Mouse (Mus musculus) midbrain, embryonic 15.5 days (tissue): Measurements from ENCODE around the gene Dhrs2. TPM values are rescaled to one million over a fixed set of nuclear protein-coding genes. Genes with fewer than 3 reads are reported as not detected.

Experiments
- ATAC-seq: fragments of 200-750 bp; cut with Nextera tagmentation; replicated peaks from 2 replicates; pipeline ENCODE4 v1.8.0; 2017; ENCODE audit warnings: moderate TSS enrichment
- H3K27ac ChIP-seq: fragments of 300-500 bp; sonication (generic); 2 replicates; pipeline ENCODE4 v1.5.1; 2015; ENCODE audit warnings: mild to moderate bottlenecking, inconsistent platforms
- H3K27me3 ChIP-seq: fragments of 300-500 bp; sonication (generic); replicated peaks from 2 replicates; pipeline ENCODE4 v1.6.1; 2015; ENCODE audit warnings: inconsistent platforms
- H3K36me3 ChIP-seq: fragments of 300-500 bp; sonication (generic); replicated peaks from 2 replicates; pipeline ENCODE4 v1.6.1; 2015; ENCODE audit warnings: inconsistent platforms
- H3K4me1 ChIP-seq: fragments of 300-500 bp; sonication (generic); 2 replicates; pipeline ENCODE4 v1.6.1; 2015; ENCODE audit warnings: inconsistent platforms
- H3K4me2 ChIP-seq: fragments of 300-500 bp; sonication (generic); 2 replicates; pipeline ENCODE4 v1.6.1; 2015; ENCODE audit warnings: inconsistent platforms, mild to moderate bottlenecking, moderate library complexity
- H3K4me3 ChIP-seq: fragments of 300-500 bp; sonication (generic); 2 replicates; pipeline ENCODE4 v1.5.1; 2015; ENCODE audit warnings: mild to moderate bottlenecking, inconsistent platforms
- H3K9ac ChIP-seq: fragments of 300-500 bp; sonication (generic); 2 replicates; pipeline ENCODE4 v1.6.1; 2015; ENCODE audit warnings: mild to moderate bottlenecking, inconsistent platforms
- H3K9me3 ChIP-seq: fragments of 300-500 bp; sonication (generic); 2 replicates; pipeline ENCODE4 v1.6.1; 2016; ENCODE audit warnings: inconsistent platforms
- WGBS: fragments of 180-500 bp; shearing (Covaris S2); methylation state at CpG from one replicate; pipeline ENCODE4 v1.1.7; 2015; ENCODE audit warnings: mixed read lengths; 5-methylcytosine and 5-hydroxymethylcytosine counted together
- polyA plus RNA-seq: library from polyadenylated mRNA; unstranded; fragments of >200 nt; fragmentation: Nextera tagmentation; extraction: Ambion mirVana; gene quantifications from 2 replicates; pipeline ENCODE4 v1.2.1, GENCODE M21; 2015

Gene Dhrs2
- polyA plus RNA-seq, 1 experiment from 2014 or later: 0.80 TPM

DNA sequence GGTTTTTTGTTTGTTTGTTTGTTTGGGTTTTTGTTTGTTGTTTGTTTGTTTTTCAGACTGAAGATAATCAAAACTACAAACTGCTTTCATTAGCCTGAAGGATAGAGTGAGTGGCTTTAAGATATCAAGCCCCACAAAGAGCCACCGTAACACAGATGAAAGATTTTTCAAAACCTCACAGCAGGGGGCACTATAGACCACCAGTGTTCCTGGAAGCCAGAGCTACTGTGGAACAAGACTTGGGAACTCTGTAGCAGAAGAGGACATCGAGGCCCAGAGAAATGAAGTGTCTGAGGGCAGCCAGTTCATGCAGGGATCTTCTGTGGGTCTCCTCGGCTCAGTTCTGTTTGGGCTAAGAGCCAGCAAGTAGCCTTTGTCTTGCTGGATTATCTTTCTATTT lies 49.4 kb downstream of the Dhrs2 start:
- Histone ChIP-seq H3K9ac (no peak overlapping the region), H3K9me3 (no peaks in the 10 kb centered on the region), H3K36me3 (no peaks in the 10 kb centered on the region), H3K4me3 (no peak overlapping the region), H3K4me1 (no peaks in the 10 kb centered on the region), H3K4me2 (no peak overlapping the region), H3K27me3 (no peaks in the 10 kb centered on the region), H3K27ac (no peak overlapping the region)
- 55% methylated on average over 3 of the region's 3 CpGs for WGBS
- no peak for ATAC-seq

DNA sequence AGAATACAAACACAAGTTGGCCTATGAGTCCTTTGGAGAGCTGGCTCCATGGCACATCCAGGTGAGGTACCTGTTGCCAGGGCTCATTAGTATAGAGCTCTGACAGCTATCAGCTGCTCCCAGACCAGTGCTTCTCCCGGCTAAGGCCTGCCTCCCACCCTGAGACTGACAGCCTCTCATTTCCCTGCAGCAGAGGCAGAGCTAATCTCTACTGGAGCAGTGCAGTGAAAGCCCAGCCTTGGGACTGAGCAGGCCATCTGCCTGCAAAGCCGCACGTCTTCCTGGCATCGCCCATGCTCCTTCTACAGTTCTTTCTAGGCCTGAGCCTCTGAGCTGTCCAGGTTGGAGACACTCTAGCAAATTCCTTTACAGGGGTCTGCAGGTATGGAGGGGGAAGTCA lies 51.2 kb downstream of the Dhrs2 start:
- ATAC-seq: no peak
- H3K4me2 ChIP-seq: no peak overlapping the region
- WGBS: 79% methylated on average over 4 of the region's 4 CpGs
- no peaks in the 10 kb centered on the region for H3K9me3 ChIP-seq
- no peaks in the 10 kb centered on the region for H3K36me3 ChIP-seq
- H3K4me1 ChIP-seq: no peaks in the 10 kb centered on the region
- H3K4me3 ChIP-seq: no peak overlapping the region
- H3K9ac ChIP-seq: no peak overlapping the region
- H3K27me3 ChIP-seq: no peaks in the 10 kb centered on the region
- H3K27ac ChIP-seq: no peak overlapping the region

DNA sequence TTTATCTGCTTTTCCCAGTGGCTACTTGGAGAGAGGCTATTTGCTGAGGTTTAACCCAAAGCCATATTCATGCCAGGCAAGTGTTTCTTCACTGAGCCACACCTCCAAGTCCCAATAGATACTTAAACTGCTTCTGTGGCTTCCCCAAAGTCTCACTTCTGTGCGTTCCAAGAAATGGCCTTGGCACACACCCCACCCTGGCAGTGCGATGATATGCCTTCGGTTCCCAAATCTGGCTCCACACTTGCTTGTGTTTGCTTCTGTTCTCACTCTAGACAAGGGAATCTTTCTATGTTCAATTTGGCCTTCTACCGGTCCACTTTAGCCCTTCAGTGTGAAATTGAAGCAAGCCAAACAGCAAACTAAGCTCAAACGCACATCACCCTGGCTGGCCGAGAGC lies 53.0 kb downstream of the Dhrs2 start:
- no peak for ATAC-seq
- no peaks in the 10 kb centered on the region for H3K36me3 ChIP-seq
- no peak overlapping the region for H3K27ac ChIP-seq
- no peaks in the 10 kb centered on the region for H3K27me3 ChIP-seq
- no peak overlapping the region for H3K4me2 ChIP-seq
- H3K9me3 ChIP-seq: no peaks in the 10 kb centered on the region
- no peak overlapping the region for H3K4me3 ChIP-seq
- WGBS: 89% methylated on average over 6 of the region's 6 CpGs
- H3K9ac ChIP-seq: no peak overlapping the region
- no peaks in the 10 kb centered on the region for H3K4me1 ChIP-seq

DNA sequence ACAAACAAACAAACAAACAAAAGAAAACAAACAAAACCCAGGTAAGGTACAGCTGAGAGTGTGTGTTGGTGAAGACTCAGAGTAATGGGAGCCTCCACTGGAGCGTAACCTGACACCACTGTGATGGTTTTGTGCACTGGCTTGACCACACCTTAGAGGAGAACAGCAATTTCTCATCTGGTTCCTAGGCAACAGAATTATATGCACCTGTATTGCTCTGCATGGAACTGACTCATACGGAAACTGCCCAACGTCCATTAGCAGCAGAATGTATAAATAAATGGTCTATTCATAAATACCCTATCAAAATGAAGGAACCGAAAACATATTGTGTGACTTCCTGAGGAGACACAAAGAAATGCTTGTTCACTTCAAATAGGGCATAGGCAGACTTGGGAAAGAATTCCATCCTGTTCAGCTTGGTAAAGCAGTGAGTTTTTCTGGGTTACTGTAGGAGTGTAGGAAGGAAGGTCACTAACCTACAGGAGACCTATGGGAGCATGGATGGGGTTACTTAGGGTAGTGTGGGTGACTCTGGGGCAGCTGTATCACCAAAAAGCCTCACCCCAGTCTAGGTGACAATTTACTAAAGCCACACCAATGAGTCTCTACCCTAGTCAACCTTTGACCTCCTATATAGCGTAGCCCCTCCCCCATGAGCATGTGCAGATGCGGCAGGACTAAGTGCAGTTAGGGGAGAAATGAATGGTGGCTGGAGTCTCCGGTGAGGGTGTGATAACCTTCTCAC lies 57.7 kb downstream of the Dhrs2 start:
- H3K9me3 ChIP-seq: no peaks in the 10 kb centered on the region

More for the DNA sequence above, 57.7 kb downstream of the Dhrs2 start:
- Histone ChIP-seq H3K4me1 (no peaks in the 10 kb centered on the region), H3K9ac (no peak overlapping the region), H3K36me3 (no peaks in the 10 kb centered on the region), H3K27ac (no peak overlapping the region), H3K4me3 (no peak overlapping the region), H3K27me3 (no peaks in the 10 kb centered on the region), H3K4me2 (no peak overlapping the region)
- WGBS: 85% methylated on average over 7 of the region's 7 CpGs
- ATAC-seq: no peak

Other genes starting within 250 kb of the Dhrs2 start
- not detected in 2 replicates for gene Gm17428, start 245.1 kb upstream of the Dhrs2 start, polyA plus RNA-seq
- gene Myh7, start 227.4 kb upstream of the Dhrs2 start, polyA plus RNA-seq: 7.5 and 8.7 TPM in 2 replicates
- 47.8 and 50.2 TPM in 2 replicates for gene Ngdn, start 206.6 kb upstream of the Dhrs2 start, polyA plus RNA-seq
- 33.7 and 37.5 TPM in 2 replicates for gene Zfhx2, start 129.7 kb upstream of the Dhrs2 start, polyA plus RNA-seq
- 38.8 and 39.5 TPM in 2 replicates for gene Thtpa, start 127.2 kb upstream of the Dhrs2 start, polyA plus RNA-seq
- gene Ap1g2, start 115.4 kb upstream of the Dhrs2 start, polyA plus RNA-seq: 7.5 and 9.2 TPM in 2 replicates
- gene Jph4, start 105.1 kb upstream of the Dhrs2 start, polyA plus RNA-seq: 39.7 and 42.5 TPM in 2 replicates